Mouse (Mus musculus): ENCODE results near the gene Mip. TPM values are rescaled to one million over a fixed set of nuclear protein-coding genes. Genes with fewer than 3 reads are reported as not detected.

The Mip gene
- total and polyA plus RNA-seq, 3 experiments, result not detected

DNA sequence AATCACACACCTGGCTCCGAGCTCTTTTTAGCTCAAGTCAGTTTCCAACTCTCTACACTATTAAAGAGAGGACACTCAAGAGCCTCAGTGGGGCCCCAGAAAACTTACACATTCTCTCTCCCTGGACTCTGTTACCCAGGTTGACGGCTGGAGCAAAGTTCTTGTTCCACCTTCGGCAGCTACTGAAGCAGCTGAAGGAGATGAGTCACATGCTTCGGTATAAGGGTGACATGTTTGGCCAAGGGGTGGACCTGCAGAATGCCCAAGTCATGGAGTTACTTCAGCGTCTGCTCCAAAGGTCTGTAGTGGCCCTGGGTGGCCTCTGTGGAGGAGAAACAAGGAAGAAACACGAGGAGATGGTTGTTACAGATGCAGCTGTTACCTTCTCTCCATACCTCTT, 55.3 kb downstream of the Mip start:
- no peaks in the 10 kb centered on the region for H3K79me2 ChIP-seq (replicated peaks; ENCODE audit: control insufficient read depth, extremely low read depth, insufficient read depth, poor library complexity, severe bottlenecking)
- peaks cover 67 to 94% of the 10 kb centered on the region in 2 experiments for H3K36me3 ChIP-seq (replicated peaks in 1 of 2; ENCODE audit: control insufficient read depth in 1 of 2, insufficient read depth in 1 of 2, low read length in 1 of 2)
- no peak overlapping the region for H3K4me3 ChIP-seq (replicated peaks in 1 of 3; ENCODE audit: low read depth in 2 of 3, low read length in 2 of 3, poor library complexity in 1 of 3)
- TF ChIP-seq E2F4 (IDR thresholded peaks at IDR 0.05; ENCODE audit: insufficient replicate concordance, low read depth, low read length) (no peak), ZC3H11A (IDR thresholded peaks at IDR 0.05; ENCODE audit: low read depth, low read length) (no peak), PAX5 (IDR thresholded peaks at IDR 0.05; ENCODE audit: low read length) (no peak), POLR2A (IDR thresholded peaks at IDR 0.05; ENCODE audit: low read depth, low read length) (no peak), ZKSCAN1 (IDR thresholded peaks at IDR 0.05; ENCODE audit: borderline replicate concordance, low read depth, low read length) (no peak), MAX (IDR thresholded peaks at IDR 0.05; ENCODE audit: low read length) (no peak), USF1 (IDR thresholded peaks at IDR 0.05; ENCODE audit: low read depth, low read length) (no peak), IRF4 (IDR thresholded peaks at IDR 0.05; ENCODE audit: low read depth, low read length) (no peak), SMC3 (IDR thresholded peaks at IDR 0.05; ENCODE audit: low read depth, low read length) (no peak), NRF1 (IDR thresholded peaks at IDR 0.05; ENCODE audit: low read depth, low read length) (no peak), HCFC1 (IDR thresholded peaks at IDR 0.05; ENCODE audit: low read depth, low read length) (no peak), USF2 (conservative IDR thresholded peaks at IDR 0.05; ENCODE audit: low read depth, low read length) (no peak), MAZ (IDR thresholded peaks at IDR 0.05; ENCODE audit: low read depth, low read length) (no peak), CHD2 (IDR thresholded peaks at IDR 0.05; ENCODE audit: low read length) (no peak), POLR2AphosphoS2 (IDR thresholded peaks at IDR 0.05; ENCODE audit: low read depth, low read length) (no peak), KAT2A (IDR thresholded peaks at IDR 0.05; ENCODE audit: insufficient replicate concordance, low read length) (no peak), MAFK (IDR thresholded peaks at IDR 0.05; ENCODE audit: insufficient replicate concordance, low read length) (no peak), MXI1 (IDR thresholded peaks at IDR 0.05; ENCODE audit: low read depth, low read length) (no peak)
- no peak for DNase-seq (ENCODE audit: extremely low read depth)
- no peak overlapping the region for H3K27ac ChIP-seq (ENCODE audit: insufficient read depth, low read depth)
- H3K9me3 ChIP-seq (replicated peaks; ENCODE audit: low read length), result no peaks in the 10 kb centered on the region
- no peak overlapping the region for H3K9ac ChIP-seq (ENCODE audit: insufficient read depth, low read depth)
- dilution Hi-C loops (cut with MboI; ENCODE audit: extremely low pct_ligation_motif_present, extremely low pct_unique_long_range_greater_than_20kb, low sequenced_read_pairs) (no loop called here), in situ Hi-C loops (cut with MboI; ENCODE audit: low pct_ligation_motif_present, low pct_unique_long_range_greater_than_20kb, low sequenced_read_pairs) (no loop called here)
- H3K27me3 ChIP-seq (replicated peaks), result no peaks in the 10 kb centered on the region
- H3K4me1 ChIP-seq (ENCODE audit: control insufficient read depth in 1 of 2, insufficient read depth in 2 of 2), result peaks cover 0 to 14% of the 10 kb centered on the region in 2 experiments; a peak in 2 of 4 replicates
- no peak overlapping the region for H3K4me2 ChIP-seq (ENCODE audit: insufficient read depth, low read depth, poor library complexity, severe bottlenecking)

Other genes starting within 250 kb of the Mip start
Only the 20 nearest of the 23 such genes appear.
- gene Naca, start 190.3 kb upstream of the Mip start, total RNA-seq (2012; rRNA removed), result 1,257 and 1,396 TPM in 2 replicates
- gene Naca, start 190.3 kb upstream of the Mip start, total RNA-seq (2014; rRNA removed), result 1,670 and 1,798 TPM in 2 replicates
- gene Naca, start 190.3 kb upstream of the Mip start, polyA plus RNA-seq (2012; ENCODE audit: insufficient read length, low read depth), result 1,330 and 1,397 TPM in 2 replicates
- gene Ptges3, start 166.9 kb upstream of the Mip start, total RNA-seq (2012; rRNA removed), result 124 and 176 TPM in 2 replicates
- 196 and 210 TPM in 2 replicates for gene Ptges3, start 166.9 kb upstream of the Mip start, total RNA-seq (2014; rRNA removed)
- 247 and 274 TPM in 2 replicates for gene Ptges3, start 166.9 kb upstream of the Mip start, polyA plus RNA-seq (2012; ENCODE audit: insufficient read length, low read depth)
- 1,695 and 1,781 TPM in 2 replicates for gene Atp5b, start 142.6 kb upstream of the Mip start, total RNA-seq (2012; rRNA removed)
- 1,737 and 1,775 TPM in 2 replicates for gene Atp5b, start 142.6 kb upstream of the Mip start, total RNA-seq (2014; rRNA removed)
- 1,504 and 1,607 TPM in 2 replicates for gene Atp5b, start 142.6 kb upstream of the Mip start, polyA plus RNA-seq (2012; ENCODE audit: insufficient read length, low read depth)
- 11.8 and 12.8 TPM in 2 replicates for gene Baz2a, start 134.3 kb upstream of the Mip start, total RNA-seq (2012; rRNA removed)
- gene Baz2a, start 134.3 kb upstream of the Mip start, total RNA-seq (2014; rRNA removed), result 4.5 and 5.4 TPM in 2 replicates
- gene Baz2a, start 134.3 kb upstream of the Mip start, polyA plus RNA-seq (2012; ENCODE audit: insufficient read length, low read depth), result 29.5 and 34.0 TPM in 2 replicates
- 9.4 and 9.8 TPM in 2 replicates for gene Rbms2, start 45.5 kb upstream of the Mip start, total RNA-seq (2012; rRNA removed)
- 8.5 and 9.1 TPM in 2 replicates for gene Rbms2, start 45.5 kb upstream of the Mip start, total RNA-seq (2014; rRNA removed)
- gene Rbms2, start 45.5 kb upstream of the Mip start, polyA plus RNA-seq (2012; ENCODE audit: insufficient read length, low read depth), result 36.6 and 48.2 TPM in 2 replicates
- 1.8 and 2.2 TPM in 2 replicates for gene Gls2, start 31.4 kb upstream of the Mip start, total RNA-seq (2012; rRNA removed)
- gene Gls2, start 31.4 kb upstream of the Mip start, total RNA-seq (2014; rRNA removed), result 1.9 and 2.0 TPM in 2 replicates
- gene Gls2, start 31.4 kb upstream of the Mip start, polyA plus RNA-seq (2012; ENCODE audit: insufficient read length, low read depth), result 0.86 and 1.8 TPM in 2 replicates
- gene Spryd4, start 14.0 kb upstream of the Mip start, total RNA-seq (2012; rRNA removed), result 24.2 and 32.4 TPM in 2 replicates
- 48.8 and 50.2 TPM in 2 replicates for gene Spryd4, start 14.0 kb upstream of the Mip start, total RNA-seq (2014; rRNA removed)
- 38.6 and 39.2 TPM in 2 replicates for gene Spryd4, start 14.0 kb upstream of the Mip start, polyA plus RNA-seq (2012; ENCODE audit: insufficient read length, low read depth)
- 47.2 and 51.5 TPM in 2 replicates for gene Timeless, start 6.2 kb downstream of the Mip start, total RNA-seq (2012; rRNA removed)
- 31.7 and 38.6 TPM in 2 replicates for gene Timeless, start 6.2 kb downstream of the Mip start, total RNA-seq (2014; rRNA removed)
- 65.9 and 80.3 TPM in 2 replicates for gene Timeless, start 6.2 kb downstream of the Mip start, polyA plus RNA-seq (2012; ENCODE audit: insufficient read length, low read depth)
- gene Apon, start 28.3 kb downstream of the Mip start, total RNA-seq (2012; rRNA removed), result 0.30 and 0.80 TPM in 2 replicates
- gene Apon, start 28.3 kb downstream of the Mip start, total RNA-seq (2014; rRNA removed), result 0.62 and 1.2 TPM in 2 replicates
- 0.80 and 1.7 TPM in 2 replicates for gene Apon, start 28.3 kb downstream of the Mip start, polyA plus RNA-seq (2012; ENCODE audit: insufficient read length, low read depth)
- gene Apof, start 42.8 kb downstream of the Mip start, total RNA-seq (2012; rRNA removed), result 1.0 and 1.3 TPM in 2 replicates
- 0.63 and 0.66 TPM in 2 replicates for gene Apof, start 42.8 kb downstream of the Mip start, total RNA-seq (2014; rRNA removed)
- 0.99 and 1.1 TPM in 2 replicates for gene Apof, start 42.8 kb downstream of the Mip start, polyA plus RNA-seq (2012; ENCODE audit: insufficient read length, low read depth)
- 12.5 and 14.6 TPM in 2 replicates for gene Stat2, start 44.7 kb downstream of the Mip start, total RNA-seq (2012; rRNA removed)
- 2.7 and 3.3 TPM in 2 replicates for gene Stat2, start 44.7 kb downstream of the Mip start, total RNA-seq (2014; rRNA removed)
- 11.6 and 12.5 TPM in 2 replicates for gene Stat2, start 44.7 kb downstream of the Mip start, polyA plus RNA-seq (2012; ENCODE audit: insufficient read length, low read depth)
- 1.2 and 3.6 TPM in 2 replicates for gene Il23a, start 72.9 kb downstream of the Mip start, total RNA-seq (2012; rRNA removed)
- gene Il23a, start 72.9 kb downstream of the Mip start, total RNA-seq (2014; rRNA removed), result 0.32 and 0.41 TPM in 2 replicates
- gene Il23a, start 72.9 kb downstream of the Mip start, polyA plus RNA-seq (2012; ENCODE audit: insufficient read length, low read depth), result 0.30 and 0.49 TPM in 2 replicates
- 8.1 and 11.0 TPM in 2 replicates for gene Pan2, start 77.5 kb downstream of the Mip start, total RNA-seq (2012; rRNA removed)
- gene Pan2, start 77.5 kb downstream of the Mip start, total RNA-seq (2014; rRNA removed), result 9.4 and 10.6 TPM in 2 replicates
- gene Pan2, start 77.5 kb downstream of the Mip start, polyA plus RNA-seq (2012; ENCODE audit: insufficient read length, low read depth), result 16.1 and 18.5 TPM in 2 replicates
- 91.0 and 111 TPM in 2 replicates for gene Cnpy2, start 96.6 kb downstream of the Mip start, total RNA-seq (2012; rRNA removed)
- 64.9 and 72.0 TPM in 2 replicates for gene Cnpy2, start 96.6 kb downstream of the Mip start, total RNA-seq (2014; rRNA removed)
- gene Cnpy2, start 96.6 kb downstream of the Mip start, polyA plus RNA-seq (2012; ENCODE audit: insufficient read length, low read depth), result 98.9 and 107 TPM in 2 replicates
- 145 and 149 TPM in 2 replicates for gene Cs, start 111.9 kb downstream of the Mip start, total RNA-seq (2012; rRNA removed)
- 131 and 137 TPM in 2 replicates for gene Cs, start 111.9 kb downstream of the Mip start, total RNA-seq (2014; rRNA removed)
- gene Cs, start 111.9 kb downstream of the Mip start, polyA plus RNA-seq (2012; ENCODE audit: insufficient read length, low read depth), result 214 and 240 TPM in 2 replicates
- gene Coq10a, start 143.2 kb downstream of the Mip start, total RNA-seq (2012; rRNA removed), result 8.4 and 11.1 TPM in 2 replicates
- 5.7 and 7.7 TPM in 2 replicates for gene Coq10a, start 143.2 kb downstream of the Mip start, total RNA-seq (2014; rRNA removed)
- gene Coq10a, start 143.2 kb downstream of the Mip start, polyA plus RNA-seq (2012; ENCODE audit: insufficient read length, low read depth), result 8.6 and 12.1 TPM in 2 replicates
- gene Ankrd52, start 151.3 kb downstream of the Mip start, total RNA-seq (2012; rRNA removed), result 15.3 and 15.8 TPM in 2 replicates
- gene Ankrd52, start 151.3 kb downstream of the Mip start, total RNA-seq (2014; rRNA removed), result 3.5 and 4.3 TPM in 2 replicates
- gene Ankrd52, start 151.3 kb downstream of the Mip start, polyA plus RNA-seq (2012; ENCODE audit: insufficient read length, low read depth), result 45.9 and 51.0 TPM in 2 replicates
- 0.21 TPM in 1 of 2 replicates, not detected in the other for gene Slc39a5, start 175.4 kb downstream of the Mip start, total RNA-seq (2012; rRNA removed)
- not detected in 2 replicates for gene Slc39a5, start 175.4 kb downstream of the Mip start, total RNA-seq (2014; rRNA removed)
- 0.11 TPM in 1 of 2 replicates, not detected in the other for gene Slc39a5, start 175.4 kb downstream of the Mip start, polyA plus RNA-seq (2012; ENCODE audit: insufficient read length, low read depth)
- gene Nabp2, start 185.7 kb downstream of the Mip start, total RNA-seq (2012; rRNA removed), result 43.7 and 45.8 TPM in 2 replicates
- gene Nabp2, start 185.7 kb downstream of the Mip start, total RNA-seq (2014; rRNA removed), result 40.3 and 46.9 TPM in 2 replicates
- 123 and 147 TPM in 2 replicates for gene Nabp2, start 185.7 kb downstream of the Mip start, polyA plus RNA-seq (2012; ENCODE audit: insufficient read length, low read depth)
- 19.9 and 20.1 TPM in 2 replicates for gene Rnf41, start 185.8 kb downstream of the Mip start, total RNA-seq (2012; rRNA removed)
- 15.3 and 15.9 TPM in 2 replicates for gene Rnf41, start 185.8 kb downstream of the Mip start, total RNA-seq (2014; rRNA removed)
- gene Rnf41, start 185.8 kb downstream of the Mip start, polyA plus RNA-seq (2012; ENCODE audit: insufficient read length, low read depth), result 17.4 TPM in 2 replicates